Mouse (Mus musculus): ENCODE measurements at regions not wholly inside any gene's neighbourhood (a gene's known extent, or its start where the extent isn't known, plus 50 kb on each side); places are given as distances from the start of the nearest gene placed in this dataset.

DNA sequence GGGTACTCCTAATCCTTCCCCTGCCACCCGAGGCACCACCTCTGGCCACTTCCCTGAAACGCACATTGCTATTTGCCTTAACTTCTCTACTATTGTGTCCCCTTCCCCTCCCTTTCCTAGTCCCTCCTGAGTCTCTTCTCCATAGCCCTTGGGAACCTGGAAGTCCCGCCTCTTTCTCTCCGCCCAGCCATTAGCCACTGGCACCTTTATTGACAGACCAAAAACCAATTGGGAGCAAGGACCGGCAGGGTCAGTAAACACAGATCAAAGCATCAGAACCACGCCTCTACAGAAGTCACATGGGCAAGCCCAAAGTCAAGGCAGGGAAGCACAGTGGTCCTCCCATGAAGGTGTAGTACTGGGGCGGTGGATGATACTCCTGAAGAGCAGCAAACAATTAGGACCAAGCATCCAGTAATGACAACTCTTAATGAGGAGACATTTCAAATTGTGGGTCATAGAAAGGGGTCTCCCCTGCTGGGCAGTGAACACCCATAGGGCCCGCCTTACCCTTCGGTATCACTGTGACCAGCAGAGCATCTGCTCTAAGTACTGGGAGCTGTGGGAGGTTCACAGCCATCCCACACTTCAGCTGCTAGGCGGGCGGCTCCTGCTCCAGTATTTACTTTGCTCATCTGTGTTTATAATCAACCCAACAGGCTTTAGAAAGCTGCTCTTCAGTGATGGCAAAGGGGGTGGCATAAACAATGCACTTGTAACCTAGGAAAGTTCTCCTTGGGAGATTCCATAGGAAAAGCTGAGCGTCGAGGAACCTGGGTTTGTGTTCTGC is 226.5 kb upstream of the Mphosph6 start:
- DNase-seq (ENCODE audit: low spot score in 2 of 2): no peak

DNA sequence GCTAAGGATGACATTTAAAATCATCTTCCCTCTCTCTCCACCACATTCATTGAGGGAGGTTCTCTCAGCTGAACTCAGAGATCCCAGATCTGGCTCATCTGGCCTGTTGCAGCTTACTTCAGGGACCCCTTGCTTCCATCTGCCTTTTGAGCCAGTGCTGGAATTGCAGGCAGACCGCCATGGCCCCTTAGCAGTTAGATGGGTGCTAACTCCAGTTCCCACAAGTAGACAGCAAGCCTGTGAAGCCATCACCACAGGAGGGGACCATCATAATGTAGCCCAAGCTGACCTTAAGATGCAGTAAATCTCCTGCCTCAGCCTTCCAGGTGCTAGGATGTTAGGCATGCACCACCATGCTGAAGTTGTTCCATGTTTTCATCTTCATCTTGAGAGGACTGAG is 221.7 kb upstream of the Mphosph6 start:
- no peak for DNase-seq (ENCODE audit: low spot score in 2 of 2)

DNA sequence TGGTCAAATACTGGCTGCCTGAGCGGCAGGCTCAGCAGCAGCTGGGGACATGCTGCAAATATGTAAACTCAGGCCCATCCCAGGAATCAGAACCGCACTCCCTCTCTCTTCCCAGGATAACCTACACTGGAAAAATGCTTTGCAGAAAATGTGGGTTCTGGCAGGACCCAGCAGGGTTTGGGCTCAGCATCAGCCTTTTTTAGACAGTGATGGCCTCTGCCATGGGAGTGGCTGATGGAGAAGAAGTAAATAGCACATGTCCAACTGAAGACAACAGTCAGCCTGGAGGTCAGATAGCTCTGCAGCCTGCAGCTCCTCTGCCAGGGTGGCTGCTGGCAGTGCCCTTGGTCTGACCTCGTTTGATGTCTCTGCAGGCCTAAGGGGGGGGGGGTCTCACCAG is 220.2 kb upstream of the Mphosph6 start:
- DNase-seq (ENCODE audit: low spot score in 2 of 2): no peak

DNA sequence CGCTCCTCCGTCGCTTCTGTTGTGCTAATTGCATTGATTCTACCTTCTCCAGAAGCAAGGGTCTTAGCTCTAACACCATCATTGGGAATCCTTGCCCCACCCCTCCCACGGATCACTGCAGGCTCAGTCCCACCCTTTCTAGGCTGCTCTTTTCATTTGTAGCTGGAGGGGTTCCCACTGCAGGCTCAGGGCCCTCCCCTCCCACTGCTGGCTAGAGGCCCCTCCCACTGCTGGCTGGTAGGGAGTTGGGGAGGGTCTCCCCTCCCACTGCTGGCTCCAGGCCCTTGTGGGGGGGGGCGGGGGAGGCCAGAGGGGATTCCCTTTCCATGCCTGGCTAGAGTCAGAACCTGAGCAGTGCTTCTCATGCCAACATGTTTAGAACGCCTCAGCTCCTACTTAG is 215.5 kb upstream of the Mphosph6 start:
- DNase-seq (ENCODE audit: low spot score in 2 of 2): no peak

DNA sequence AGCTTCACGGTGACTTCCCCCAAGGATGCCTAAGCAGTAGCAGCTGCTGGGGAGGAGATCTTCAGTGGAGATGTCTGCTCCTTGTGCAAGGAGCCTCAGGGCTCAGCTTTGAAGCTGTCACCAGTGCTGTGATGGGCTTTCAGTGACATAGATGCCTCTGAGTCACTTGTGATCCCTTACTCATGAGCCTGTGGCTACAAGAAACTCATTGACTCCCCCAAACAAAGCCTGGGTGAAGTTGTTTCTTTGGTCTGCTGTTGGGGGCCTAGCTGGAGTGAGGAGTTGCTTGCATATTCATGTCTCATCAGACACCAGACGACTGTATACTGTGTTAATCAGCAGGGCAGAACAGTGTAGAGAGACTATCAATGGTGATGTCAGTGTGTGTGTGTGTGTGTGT is 203.4 kb upstream of the Mphosph6 start:
- DNase-seq (ENCODE audit: low spot score in 2 of 2): no peak

DNA sequence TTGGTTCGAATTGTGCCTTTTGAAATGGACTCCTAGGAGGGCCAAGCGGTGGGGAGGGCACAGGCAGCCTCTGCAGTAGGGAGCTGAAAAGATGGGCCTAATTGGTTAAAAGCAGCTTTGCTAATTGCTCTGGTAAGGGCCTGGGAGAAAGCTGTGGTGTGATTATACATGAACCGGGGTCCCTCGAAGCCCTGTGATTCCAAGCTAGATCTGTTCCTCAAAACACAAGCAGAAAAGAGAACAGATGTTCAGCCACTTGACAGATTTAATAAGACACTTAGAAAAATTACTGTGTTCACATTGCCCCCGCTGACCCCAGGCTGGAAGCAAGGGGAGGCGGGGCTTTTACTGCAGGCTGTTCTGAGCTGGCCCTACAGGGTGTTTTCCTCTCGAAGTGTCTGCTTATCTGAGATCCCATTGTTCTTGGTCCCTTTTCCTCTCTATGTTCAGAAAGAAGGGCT is 202.7 kb upstream of the Mphosph6 start:
- DNase-seq (ENCODE audit: low spot score in 2 of 2): no peak

DNA sequence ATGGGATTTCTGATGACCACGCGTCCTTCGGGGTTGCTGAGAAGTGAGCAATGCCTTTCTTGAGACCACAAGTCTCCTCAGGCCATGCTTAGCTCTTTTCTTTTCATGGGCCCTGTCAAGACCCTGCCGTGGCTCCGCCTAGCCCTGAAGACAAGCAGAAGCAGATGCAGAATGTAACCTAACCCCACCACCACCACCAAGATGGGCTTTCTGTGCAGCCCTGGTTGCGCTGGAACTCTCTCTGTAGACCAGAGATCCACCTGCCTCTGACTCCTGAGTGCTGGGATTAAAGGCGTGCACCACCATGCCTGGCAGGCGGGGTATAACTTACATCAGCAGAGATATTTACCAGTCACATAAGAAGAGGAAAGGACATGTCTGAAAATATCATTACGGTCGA is 199.4 kb upstream of the Mphosph6 start:
- no peak for DNase-seq (ENCODE audit: low spot score in 2 of 2)

DNA sequence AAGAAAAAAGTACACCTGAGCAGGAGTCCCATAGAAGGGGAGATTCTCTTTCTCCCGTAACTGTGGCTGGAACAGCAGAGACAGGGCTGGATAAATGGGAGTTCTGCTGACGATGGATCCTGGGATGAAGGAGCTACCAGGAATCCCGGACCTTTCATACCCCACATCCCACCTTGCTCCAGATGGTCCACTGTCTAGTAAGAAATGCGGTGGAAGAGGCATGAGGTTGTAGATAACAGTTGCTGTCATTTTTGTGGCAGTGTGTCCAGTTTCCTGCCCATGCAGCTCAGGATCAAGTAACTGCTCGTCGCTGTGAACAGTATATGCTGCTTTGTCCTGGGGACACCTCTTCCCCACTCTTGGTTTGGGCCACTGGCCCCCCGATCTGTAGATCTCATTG is 190.1 kb upstream of the Mphosph6 start:
- no peak for DNase-seq (ENCODE audit: low spot score in 2 of 2)

DNA sequence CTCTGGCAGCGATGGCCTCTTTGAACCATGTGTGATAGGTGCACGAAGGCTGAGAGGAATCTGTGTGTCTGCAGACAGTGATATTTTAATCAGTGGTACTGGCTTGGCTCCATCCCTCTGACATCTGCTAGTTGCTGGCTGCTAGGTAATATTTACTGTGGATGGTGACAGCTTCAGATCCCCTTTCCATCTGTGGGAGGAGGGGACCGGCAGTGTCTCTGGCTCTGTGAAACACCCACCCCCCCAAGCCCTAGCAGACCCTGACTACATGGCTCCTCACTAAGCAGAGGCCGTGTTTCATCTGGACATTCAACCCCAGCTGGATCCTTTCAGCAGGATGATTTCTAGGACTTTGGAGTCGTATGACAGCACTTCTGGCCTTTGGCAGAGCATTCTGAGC is 187.0 kb upstream of the Mphosph6 start:
- no peak for DNase-seq (ENCODE audit: low spot score in 2 of 2)

DNA sequence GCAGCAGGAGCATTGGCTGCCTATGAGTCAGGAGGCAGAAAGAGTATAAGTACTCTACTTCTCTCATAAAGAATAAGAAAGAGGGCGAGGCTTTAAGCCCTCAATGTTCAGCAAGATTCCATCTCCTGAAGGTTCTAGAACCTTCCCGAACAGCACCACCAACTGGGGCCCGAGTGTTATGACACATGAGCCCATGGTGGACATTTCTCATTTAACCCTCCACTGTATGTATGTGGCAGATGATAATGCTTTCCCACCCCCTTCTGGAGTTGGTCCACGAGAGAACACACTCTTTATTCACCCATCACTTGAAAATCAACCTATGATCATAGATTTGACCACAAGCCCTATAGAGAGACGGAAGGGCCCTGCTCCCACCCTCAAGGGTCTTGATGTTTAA is 166.6 kb upstream of the Mphosph6 start:
- DNase-seq (ENCODE audit: low spot score in 2 of 2): no peak

DNA sequence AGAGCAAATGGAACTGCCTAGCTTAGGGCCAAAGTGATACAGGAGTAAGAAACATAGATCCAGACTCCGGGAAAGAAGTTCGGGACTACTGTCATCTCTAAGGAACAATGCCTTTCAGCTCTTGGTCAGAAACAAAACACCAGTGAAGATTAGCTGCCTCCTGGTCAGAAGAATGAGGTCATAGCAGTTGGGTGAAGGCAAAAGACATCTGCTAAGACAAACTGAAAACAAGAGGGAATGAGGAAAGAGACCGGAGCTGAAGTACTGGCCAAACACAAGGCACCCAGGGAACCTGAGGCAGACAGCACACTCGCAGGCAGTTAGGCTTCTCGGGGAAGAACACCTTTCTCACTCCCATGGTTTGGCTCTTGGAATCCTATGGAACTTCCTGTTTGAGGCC is 164.8 kb upstream of the Mphosph6 start:
- DNase-seq (ENCODE audit: low spot score in 2 of 2): no peak

DNA sequence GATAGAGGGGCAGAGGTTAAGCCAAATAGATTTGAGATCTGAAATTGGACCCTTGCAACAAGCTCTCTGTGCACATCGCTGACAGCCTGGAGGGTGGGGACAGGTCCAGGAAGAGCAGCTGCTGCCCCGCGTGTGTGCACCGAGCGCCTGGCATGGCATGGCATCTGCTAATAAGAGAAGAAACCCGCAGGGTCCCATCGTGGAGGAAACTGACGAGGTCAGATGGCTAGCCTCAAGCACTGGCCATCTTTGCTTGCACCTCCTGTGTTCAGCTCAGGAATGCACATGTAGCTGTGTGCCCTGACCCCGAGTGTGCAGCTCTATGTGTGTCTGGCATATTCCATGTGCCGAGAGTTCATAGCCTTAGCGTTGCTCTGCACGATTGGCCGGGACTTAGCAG is 161.7 kb upstream of the Mphosph6 start:
- DNase-seq (ENCODE audit: low spot score in 2 of 2): no peak

DNA sequence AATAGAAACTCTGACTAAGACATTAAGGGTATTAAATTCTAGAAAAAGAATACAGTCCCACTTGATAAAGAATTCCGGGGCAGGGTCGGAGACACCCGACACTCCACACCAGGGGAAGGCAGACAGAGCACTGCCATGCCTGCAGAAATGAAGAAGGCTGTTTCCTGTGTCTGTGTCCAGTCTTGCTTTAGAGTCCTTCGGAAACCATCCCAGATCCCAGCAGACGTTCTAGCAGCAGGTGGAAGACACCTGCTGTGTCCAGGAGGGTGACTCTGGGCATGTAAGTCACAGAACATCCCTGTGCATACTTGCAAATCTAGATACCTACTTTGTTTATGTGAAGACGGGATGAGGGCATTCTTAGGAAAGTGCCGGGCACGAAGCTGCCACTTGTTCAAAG is 160.9 kb upstream of the Mphosph6 start:
- DNase-seq (ENCODE audit: low spot score in 2 of 2): no peak

DNA sequence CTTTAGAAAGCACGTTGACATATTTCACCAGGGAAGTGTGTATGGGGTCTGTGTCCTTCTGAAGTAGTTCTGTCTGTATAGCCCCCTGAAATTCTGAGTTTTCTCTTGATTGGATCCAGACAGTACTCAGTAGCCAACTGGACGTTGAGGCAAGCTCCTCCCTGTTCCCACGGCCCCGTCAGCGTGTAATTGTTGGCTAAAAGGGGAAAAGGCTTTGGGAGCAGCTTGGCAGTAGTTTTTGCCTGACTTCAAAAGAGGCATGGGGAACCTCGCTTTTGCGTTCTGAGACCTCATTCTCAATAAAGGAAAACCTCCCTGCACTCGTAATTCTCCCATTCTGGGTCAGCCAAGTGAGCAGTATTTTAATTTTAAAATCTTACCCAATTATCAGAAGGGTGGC is 157.8 kb upstream of the Mphosph6 start:
- DNase-seq (ENCODE audit: low spot score in 2 of 2): no peak

DNA sequence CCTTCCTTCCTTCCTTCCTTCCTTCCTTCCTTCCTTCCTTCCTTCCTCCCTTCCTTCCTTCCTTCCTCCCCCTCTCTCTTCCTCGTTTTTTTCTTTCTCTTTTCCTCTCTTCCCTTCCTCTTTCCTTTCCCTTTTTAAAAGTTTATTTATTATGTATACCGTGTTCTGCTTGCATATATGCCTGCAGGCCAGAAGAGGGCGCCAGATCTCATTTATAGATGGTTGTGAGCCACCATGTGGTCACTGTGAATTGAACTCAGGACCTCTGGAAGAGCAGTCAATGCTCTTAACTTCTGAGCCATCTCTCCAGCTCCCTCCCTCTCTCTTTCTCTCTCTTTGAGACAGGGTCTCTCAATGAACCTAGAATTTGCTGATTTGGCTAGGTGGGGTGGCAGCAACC is 157.2 kb upstream of the Mphosph6 start:
- no peak for DNase-seq (ENCODE audit: low spot score in 2 of 2)

DNA sequence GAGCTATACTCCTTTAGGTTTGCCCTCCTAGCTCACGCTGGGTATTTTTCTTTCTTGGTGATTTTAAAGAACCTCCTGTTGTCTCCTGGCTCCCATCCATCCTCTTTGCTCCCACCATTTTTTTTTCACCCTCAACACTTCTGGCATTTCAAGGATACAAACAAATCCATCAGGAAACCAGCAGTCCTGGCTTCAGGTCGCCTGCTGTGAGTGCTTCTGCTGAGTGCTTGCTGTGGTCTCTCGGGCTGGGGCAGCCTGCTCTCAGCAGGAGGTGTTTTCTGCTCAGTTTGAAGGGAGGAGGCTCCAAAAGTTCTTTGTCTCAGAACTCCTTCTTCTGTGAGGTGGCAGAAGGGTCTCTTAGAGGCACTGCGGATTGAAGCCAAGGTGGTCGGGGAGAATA is 149.9 kb upstream of the Mphosph6 start:
- DNase-seq (ENCODE audit: low spot score in 2 of 2): no peak

DNA sequence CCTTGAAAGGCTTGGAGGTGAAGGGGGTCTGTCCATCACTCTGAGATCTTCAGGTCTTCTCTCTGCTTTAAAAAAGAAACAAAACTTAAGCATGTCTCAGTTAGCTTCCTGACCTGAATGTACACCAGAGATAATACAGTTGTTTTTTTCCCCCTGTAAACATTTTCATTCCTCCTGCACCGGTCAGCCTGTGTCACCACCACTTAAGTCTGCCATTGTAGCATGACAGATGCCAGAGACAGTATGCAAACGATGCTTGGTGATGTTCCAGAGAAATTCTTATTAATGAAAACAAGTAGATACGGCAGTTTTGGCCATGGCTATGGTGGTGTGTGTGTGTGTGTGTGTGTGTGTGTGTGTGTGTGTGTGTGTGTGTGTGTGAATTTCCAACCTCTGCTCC is 144.8 kb upstream of the Mphosph6 start:
- no peak for DNase-seq (ENCODE audit: low spot score in 2 of 2)

DNA sequence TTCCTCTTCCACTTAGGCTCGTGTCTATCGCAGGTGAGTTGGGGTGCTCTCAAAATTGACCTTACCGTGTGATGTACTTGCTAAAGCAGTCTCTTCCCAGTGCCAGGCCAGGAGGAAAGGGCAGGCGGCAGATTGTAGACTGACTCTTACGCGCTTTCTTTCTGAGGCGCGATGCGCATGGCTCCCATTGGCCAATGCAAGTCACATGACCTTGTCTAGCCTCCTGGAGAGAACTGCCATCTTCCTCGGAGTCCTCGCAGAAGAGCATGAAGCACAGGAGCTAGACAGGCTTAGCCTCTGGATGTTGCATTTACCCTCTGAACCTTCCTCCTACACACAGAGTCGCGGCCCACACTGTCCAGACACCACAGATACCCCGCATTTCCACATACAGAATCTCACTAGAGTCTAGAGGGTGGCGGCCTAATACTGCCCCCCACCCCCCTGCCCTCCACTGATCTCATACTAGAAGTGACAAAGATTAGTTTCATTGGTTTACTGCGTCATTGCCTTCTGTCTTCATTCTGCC is 132.9 kb upstream of the Mphosph6 start:
- no peak for DNase-seq (ENCODE audit: low spot score in 2 of 2)

DNA sequence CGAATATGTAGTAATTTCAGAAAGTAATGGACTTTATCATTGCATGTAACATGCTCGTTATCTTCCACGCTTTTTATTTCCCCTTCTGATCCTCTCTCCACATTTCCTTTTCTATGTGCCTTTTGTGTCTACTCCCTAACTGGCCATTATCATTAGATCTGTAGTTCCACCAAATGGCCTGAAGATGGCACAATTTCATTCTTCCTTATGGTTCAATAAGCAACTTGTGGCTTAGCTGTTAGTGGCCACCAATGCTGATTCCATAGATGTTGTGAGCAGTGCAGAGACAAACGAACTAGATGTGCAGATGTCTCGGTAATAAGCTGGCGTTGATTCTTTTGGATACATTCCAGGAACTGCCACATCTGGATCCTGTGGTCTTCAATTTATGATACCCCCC is 128.9 kb upstream of the Mphosph6 start:
- DNase-seq (ENCODE audit: low spot score in 2 of 2): no peak

DNA sequence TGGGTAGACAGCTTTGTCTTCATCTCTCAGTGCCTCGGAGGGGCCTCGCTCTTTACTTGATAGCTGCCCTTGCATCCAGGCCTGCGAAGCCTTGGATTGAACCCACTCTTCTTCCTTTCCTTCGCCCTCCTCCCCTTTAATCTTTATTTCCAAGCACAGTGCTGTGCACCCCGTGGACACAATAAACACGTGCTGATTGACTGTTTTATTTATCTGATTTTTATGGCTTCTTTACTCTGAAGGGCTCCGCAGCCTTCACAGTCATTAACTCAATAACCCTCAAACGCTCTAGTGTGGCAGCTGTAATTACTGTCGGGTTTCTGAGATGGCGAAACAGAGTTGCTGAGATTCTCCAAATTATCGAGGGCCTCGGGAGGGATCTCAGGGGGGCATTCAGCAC is 127.9 kb upstream of the Mphosph6 start:
- DNase-seq (ENCODE audit: low spot score in 2 of 2): no peak

DNA sequence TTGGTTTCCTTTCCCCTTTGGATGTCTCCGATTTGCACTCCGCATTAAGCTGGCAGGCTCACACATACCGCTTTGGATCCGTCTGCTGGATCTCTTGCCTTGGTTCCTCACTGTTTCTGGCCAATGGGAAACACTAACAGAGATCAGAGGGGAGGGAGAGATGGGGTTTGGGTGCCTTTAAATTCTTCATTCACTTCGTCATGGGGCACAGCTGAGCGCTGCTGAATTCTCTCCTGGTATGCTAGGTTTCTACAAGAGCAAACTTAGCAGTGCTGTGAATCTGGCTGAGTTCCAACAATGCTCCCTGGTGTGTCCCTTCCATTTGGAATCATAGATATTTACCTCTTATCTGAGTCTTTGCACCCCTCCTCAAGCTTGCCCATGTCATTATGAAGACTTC is 121.6 kb upstream of the Mphosph6 start:
- DNase-seq (ENCODE audit: low spot score in 2 of 2): no peak

DNA sequence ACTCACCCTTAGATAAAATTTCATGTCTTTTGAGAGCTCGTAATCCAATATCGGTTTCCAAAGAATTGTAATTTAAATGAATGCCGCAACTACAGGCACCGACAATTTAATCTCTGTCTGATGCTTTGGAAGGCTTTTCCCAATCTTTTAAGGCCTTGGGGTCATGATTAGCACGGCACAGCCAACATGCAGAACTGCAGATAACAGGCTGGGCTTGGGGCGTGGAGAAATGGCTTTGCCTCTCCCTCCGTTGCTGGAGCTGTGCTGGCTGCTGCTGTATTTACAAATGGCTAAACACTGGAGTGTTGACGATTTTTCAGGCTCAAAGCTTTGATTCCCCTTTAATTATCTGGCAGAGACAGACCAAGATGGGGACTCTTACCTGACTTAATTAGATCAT is 101.3 kb upstream of the Mphosph6 start:
- DNase-seq (ENCODE audit: low spot score in 2 of 2): no peak

DNA sequence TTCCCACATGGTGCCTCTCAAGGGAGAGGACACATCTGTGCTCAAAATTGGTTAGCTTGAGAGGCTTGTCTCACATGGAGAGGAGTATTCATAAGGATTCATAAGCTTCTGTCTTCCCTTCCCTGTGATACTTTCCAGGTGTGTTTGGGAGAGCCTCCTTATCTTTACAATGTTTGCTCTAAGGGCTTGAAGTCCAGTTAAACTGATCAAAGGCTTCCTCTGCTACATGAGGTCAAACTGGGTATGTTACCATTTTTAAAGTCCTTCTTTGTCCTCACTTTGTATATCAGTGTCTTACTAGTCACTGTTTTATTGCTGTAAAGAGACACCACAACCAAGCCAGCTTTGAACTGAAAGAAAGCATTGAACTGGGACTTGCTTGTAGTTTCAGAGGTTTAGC is 98.1 kb upstream of the Mphosph6 start:
- no peak for DNase-seq (ENCODE audit: low spot score in 2 of 2)

DNA sequence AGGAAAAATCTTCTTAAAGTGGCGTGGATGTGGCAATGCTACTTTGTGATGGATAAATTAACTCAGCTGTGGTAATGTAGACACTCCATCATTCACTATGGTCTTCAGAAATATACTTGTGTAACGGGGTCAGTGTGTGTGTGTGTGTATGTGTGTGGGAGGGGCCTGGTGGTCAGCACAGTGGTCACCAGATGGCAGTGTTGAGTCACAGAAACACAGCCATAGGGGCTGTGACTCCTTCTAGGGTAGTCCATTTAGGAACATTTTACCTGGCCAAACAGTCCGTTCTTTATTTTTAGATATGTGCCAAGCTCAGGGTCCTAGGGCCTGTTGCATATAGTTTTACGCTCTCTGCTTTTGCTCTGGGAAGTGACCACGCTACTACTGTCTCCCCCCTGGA is 96.3 kb upstream of the Mphosph6 start:
- no peak for DNase-seq (ENCODE audit: low spot score in 2 of 2)

Measured in thymus, postnatal 10 days (tissue).